Mouse (Mus musculus) hindbrain, postnatal 0 days (tissue): ENCODE data around the gene Hvcn1. TPM values are rescaled to one million over a fixed set of nuclear protein-coding genes. Genes with fewer than 3 reads are reported as not detected.
A peak's percentile ranks its signal among the peaks of the same experiment; 100 is the strongest.

ENCODE experiments used
- ATAC-seq: fragments of 200-750 bp; cut with Nextera tagmentation; 2 replicates; pipeline ENCODE4 v1.8.0; 2017; ENCODE audit warnings: mild to moderate bottlenecking, moderate TSS enrichment, moderate library complexity
- DNase-seq: peaks from one replicate; pipeline ENCODE4 v3.0.0-alpha.2; 2015; ENCODE audit warnings: low spot score
- H3K27ac ChIP-seq: fragments of 300-500 bp; sonication (generic); 2 replicates; pipeline ENCODE4 v1.5.1; 2014; ENCODE audit warnings: mild to moderate bottlenecking
- H3K27me3 ChIP-seq: fragments of 300-500 bp; sonication (generic); 2 replicates; pipeline ENCODE4 v1.6.1; 2014; ENCODE audit warnings: low read length, mixed read lengths; ENCODE audit not compliant: insufficient read depth
- H3K36me3 ChIP-seq: fragments of 300-500 bp; sonication (generic); 2 replicates; pipeline ENCODE4 v1.6.1; 2014; ENCODE audit warnings: low read length, mixed read lengths; ENCODE audit not compliant: insufficient read depth
- H3K4me1 ChIP-seq: fragments of 300-500 bp; sonication (generic); 2 replicates; pipeline ENCODE4 v1.6.1; 2014; ENCODE audit warnings: antibody characterized with exemption, low read length, mixed read lengths; ENCODE audit not compliant: insufficient read depth
- H3K4me2 ChIP-seq: fragments of 300-500 bp; sonication (generic); 2 replicates; pipeline ENCODE4 v1.6.1; 2014; ENCODE audit warnings: low read depth, mild to moderate bottlenecking, low read length, moderate library complexity, mixed read lengths
- H3K4me3 ChIP-seq: fragments of 300-500 bp; sonication (generic); 2 replicates; pipeline ENCODE4 v1.5.1; 2014; ENCODE audit warnings: low read length
- H3K9ac ChIP-seq: fragments of 300-500 bp; sonication (generic); replicated peaks from 2 replicates; pipeline ENCODE4 v1.6.1; 2014; ENCODE audit warnings: mild to moderate bottlenecking, low read length, moderate library complexity, mixed read lengths
- H3K9me3 ChIP-seq: fragments of 300-500 bp; sonication (generic); 2 replicates; pipeline ENCODE4 v1.6.1; 2016; ENCODE audit warnings: low read length, mixed read lengths
- CTCF ChIP-seq: IDR thresholded peaks from 2 replicates; pipeline ENCODE4 v1.5.1; 2016; ENCODE audit warnings: antibody characterized with exemption, control low read depth, low read depth
- WGBS: fragments of 180-500 bp; shearing (Covaris S2); extraction: QIAGEN DNeasy Blood & Tissue Kit; methylation state at CpG from one replicate; pipeline ENCODE4 v1.1.7; 2014; 5-methylcytosine and 5-hydroxymethylcytosine counted together
- polyA plus RNA-seq: library from polyadenylated mRNA; unstranded; fragments of >200 nt; fragmentation: Nextera tagmentation; extraction: Ambion mirVana; gene quantifications from 2 replicates; pipeline ENCODE4 v1.2.1, GENCODE M21; 2015
- total RNA-seq: library from RNA; depleted of rRNA; stranded (reverse); fragments of >200 nt; gene quantifications from 2 replicates; pipeline ENCODE4 v1.2.3, GENCODE M21; 2014; rRNA removed

Gene Hvcn1
- total and polyA plus RNA-seq, 2 experiments from 2014 or later: 0.94 to 1.7 TPM

DNA sequence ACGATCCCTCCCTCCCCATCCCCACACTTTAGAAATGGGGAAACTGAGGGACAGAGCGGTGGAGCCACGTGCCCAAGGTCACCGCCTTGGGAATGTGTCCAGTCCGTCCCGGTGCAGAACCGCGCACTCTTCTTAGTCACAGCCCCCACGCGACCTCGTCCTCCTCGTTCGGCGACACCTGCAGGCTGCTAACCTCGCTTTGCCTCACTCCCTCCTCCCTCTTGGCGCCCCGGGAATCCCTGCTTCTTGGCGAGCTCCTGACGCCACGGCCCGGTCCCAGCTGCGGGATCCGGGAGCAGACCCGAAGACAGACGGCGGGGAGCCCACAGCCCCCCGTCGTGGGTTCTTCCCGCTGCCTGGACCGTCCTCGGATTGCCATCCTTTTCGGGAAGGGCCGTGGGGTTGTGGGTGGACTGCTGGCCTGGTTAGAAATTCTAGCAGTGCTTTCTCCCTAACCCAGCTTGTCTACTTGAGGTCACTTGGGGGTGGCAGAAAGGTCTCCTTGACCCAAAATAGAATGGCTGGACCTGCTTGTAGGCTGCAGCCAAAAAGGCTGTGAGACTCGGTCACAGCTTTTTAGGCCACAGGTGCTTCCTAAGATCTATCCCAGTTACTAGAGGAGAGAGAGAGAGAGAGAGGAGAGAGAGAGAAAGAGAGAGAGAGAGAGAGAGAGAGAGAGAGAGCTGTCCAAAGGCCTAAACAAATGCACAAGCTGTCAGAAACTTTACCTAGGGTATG is 78.6 kb downstream of the Hvcn1 start:
- Histone ChIP-seq H3K4me1 (peaks cover 12% of the 10 kb centered on the region), H3K9ac (peak overlapping the region; percentile 88), H3K27me3 (no peaks in the 10 kb centered on the region), H3K36me3 (no peaks in the 10 kb centered on the region), H3K27ac (peak overlapping the region; percentile 93), H3K4me2 (peak overlapping the region; percentile 100), H3K9me3 (no peaks in the 10 kb centered on the region), H3K4me3 (peak overlapping the region; percentile 77)
- WGBS: under 1% methylated on average over 34 of the region's 34 CpGs
- DNase-seq (peak; percentile 55), ATAC-seq (peak; percentile 63)
- TF ChIP-seq CTCF: no peak; the same call in none of the 2 replicates

DNA sequence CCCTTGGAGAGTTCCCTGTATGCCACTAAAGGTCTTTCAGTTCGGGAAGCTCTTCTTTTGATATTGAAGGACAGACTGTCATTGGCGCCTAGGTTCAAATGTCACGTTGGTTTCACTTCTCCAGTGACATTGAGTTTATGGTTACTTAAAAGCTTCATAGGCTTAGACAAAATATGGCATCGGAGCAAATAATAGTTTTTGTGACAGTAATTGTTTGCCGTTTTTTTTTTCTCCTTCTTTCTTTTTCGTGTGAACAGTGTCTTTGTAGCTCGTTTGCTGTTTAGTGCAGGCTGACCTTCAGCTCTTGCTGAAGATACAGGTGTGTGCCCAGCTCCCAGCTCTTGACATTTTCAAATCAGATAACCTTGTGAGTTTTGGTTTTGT is 79.2 kb downstream of the Hvcn1 start:
- no peak overlapping the region for H3K27ac ChIP-seq
- H3K4me3 ChIP-seq: peak overlapping the region; percentile 77
- TF ChIP-seq CTCF: no peak
- peak overlapping the region; percentile 88; the same call in 1 of the 2 replicates for H3K9ac ChIP-seq
- no peaks in the 10 kb centered on the region for H3K36me3 ChIP-seq
- H3K4me2 ChIP-seq: peak overlapping the region; percentile 100
- no peaks in the 10 kb centered on the region for H3K9me3 ChIP-seq
- WGBS: 51% methylated on average over 7 of the region's 7 CpGs
- H3K27me3 ChIP-seq: no peaks in the 10 kb centered on the region
- DNase-seq: no peak
- no peak for ATAC-seq
- peaks cover 12% of the 10 kb centered on the region for H3K4me1 ChIP-seq

- ATAC-seq (no peak), DNase-seq (no peak)
- 82% methylated on average over 10 of the region's 10 CpGs for WGBS
- no peak for TF ChIP-seq CTCF
- peak overlapping the region; percentile 100 for H3K4me2 ChIP-seq
- H3K4me3 ChIP-seq: peak overlapping the region; percentile 77; the same call in 1 of the 2 replicates
- H3K4me1 ChIP-seq: peaks cover 13% of the 10 kb centered on the region
- H3K27me3 ChIP-seq: no peaks in the 10 kb centered on the region
- H3K27ac ChIP-seq: no peak overlapping the region
- no peaks in the 10 kb centered on the region for H3K36me3 ChIP-seq
- H3K9ac ChIP-seq: no peak overlapping the region
- no peaks in the 10 kb centered on the region for H3K9me3 ChIP-seq
Measured at GRCm38 (mm10) chr5:122286191-122286590, 79.6 kb downstream of the Hvcn1 start.

DNA sequence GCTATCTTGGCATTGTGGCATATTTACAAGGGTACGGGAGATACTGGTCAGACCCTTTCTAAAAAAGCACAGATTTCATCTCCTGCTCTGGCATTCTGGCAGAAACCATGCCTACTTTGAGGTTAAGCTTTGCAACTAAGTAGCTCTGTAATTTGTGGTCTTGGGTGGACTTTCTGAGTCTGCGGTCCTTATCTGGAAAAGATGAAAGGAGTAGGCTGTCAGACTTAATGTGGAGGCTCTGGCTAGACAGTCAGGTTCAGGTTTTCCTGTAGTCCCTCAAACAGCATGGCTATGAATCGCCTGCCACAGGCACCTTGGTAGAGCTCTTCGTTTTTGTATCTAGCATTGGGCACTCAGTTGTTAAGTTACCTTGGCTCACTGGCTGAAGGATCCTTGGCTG is 80.4 kb downstream of the Hvcn1 start:
- Histone ChIP-seq H3K4me3 (no peak overlapping the region), H3K9me3 (no peaks in the 10 kb centered on the region), H3K27ac (no peak overlapping the region), H3K9ac (no peak overlapping the region), H3K27me3 (no peaks in the 10 kb centered on the region), H3K4me1 (peaks cover 16% of the 10 kb centered on the region), H3K4me2 (no peak overlapping the region), H3K36me3 (no peaks in the 10 kb centered on the region)
- no peak for TF ChIP-seq CTCF
- ATAC-seq (no peak), DNase-seq (no peak)
- WGBS: 92% methylated on average over 4 of the region's 4 CpGs

GRCm38 (mm10) chr5:122288147-122288811 is 81.7 kb downstream of the Hvcn1 start:
- DNase-seq (no peak), ATAC-seq (no peak)
- TF ChIP-seq CTCF: no peak
- no peak overlapping the region for H3K4me2 ChIP-seq
- H3K27me3 ChIP-seq: no peaks in the 10 kb centered on the region
- peaks cover 16% of the 10 kb centered on the region for H3K4me1 ChIP-seq
- no peaks in the 10 kb centered on the region for H3K36me3 ChIP-seq
- no peak overlapping the region for H3K9ac ChIP-seq
- H3K4me3 ChIP-seq: no peak overlapping the region
- no peak overlapping the region for H3K27ac ChIP-seq
- H3K9me3 ChIP-seq: no peaks in the 10 kb centered on the region
- WGBS: 89% methylated on average over 4 of the region's 4 CpGs

GRCm38 (mm10) chr5:122291149-122291548 is 84.5 kb downstream of the Hvcn1 start:
- H3K9ac ChIP-seq: no peak overlapping the region
- H3K4me2 ChIP-seq: no peak overlapping the region
- WGBS: 44% methylated on average over 6 of the region's 6 CpGs
- DNase-seq (no peak), ATAC-seq (no peak)
- no peak overlapping the region for H3K27ac ChIP-seq
- H3K4me3 ChIP-seq: no peak overlapping the region
- peaks cover 11% of the 10 kb centered on the region; the same call in 1 of the 2 replicates for H3K4me1 ChIP-seq
- H3K36me3 ChIP-seq: no peaks in the 10 kb centered on the region
- H3K9me3 ChIP-seq: no peaks in the 10 kb centered on the region
- H3K27me3 ChIP-seq: no peaks in the 10 kb centered on the region
- TF ChIP-seq CTCF: no peak

Other genes starting within 250 kb of the Hvcn1 start
- gene Cux2, start 156.7 kb upstream of the Hvcn1 start, total RNA-seq: 35.4 and 46.6 TPM in 2 replicates
- gene Cux2, start 156.7 kb upstream of the Hvcn1 start, polyA plus RNA-seq: 15.2 and 16.6 TPM in 2 replicates
- not detected in 2 replicates for gene Myl2, start 105.9 kb upstream of the Hvcn1 start, total RNA-seq
- gene Myl2, start 105.9 kb upstream of the Hvcn1 start, polyA plus RNA-seq: 2.4 and 3.0 TPM in 2 replicates
- 0.04 and 0.16 TPM in 2 replicates for gene Ccdc63, start 66.0 kb upstream of the Hvcn1 start, total RNA-seq
- 0.23 TPM in 1 of 2 replicates, not detected in the other for gene Ccdc63, start 66.0 kb upstream of the Hvcn1 start, polyA plus RNA-seq
- 205 and 207 TPM in 2 replicates for gene Ppp1cc, start 48.5 kb upstream of the Hvcn1 start, total RNA-seq
- gene Ppp1cc, start 48.5 kb upstream of the Hvcn1 start, polyA plus RNA-seq: 177 and 184 TPM in 2 replicates
- 30.3 and 30.6 TPM in 2 replicates for gene Tctn1, start 57.7 kb downstream of the Hvcn1 start, total RNA-seq
- 6.5 TPM in 2 replicates for gene Tctn1, start 57.7 kb downstream of the Hvcn1 start, polyA plus RNA-seq
- 15.8 and 18.7 TPM in 2 replicates for gene Pptc7, start 77.6 kb downstream of the Hvcn1 start, total RNA-seq
- gene Pptc7, start 77.6 kb downstream of the Hvcn1 start, polyA plus RNA-seq: 6.9 and 7.2 TPM in 2 replicates
- gene Rad9b, start 147.4 kb downstream of the Hvcn1 start, total RNA-seq: 5.1 and 8.3 TPM in 2 replicates
- 14.0 and 15.0 TPM in 2 replicates for gene Rad9b, start 147.4 kb downstream of the Hvcn1 start, polyA plus RNA-seq
- gene Vps29, start 147.6 kb downstream of the Hvcn1 start, total RNA-seq: 90.5 and 111 TPM in 2 replicates
- gene Vps29, start 147.6 kb downstream of the Hvcn1 start, polyA plus RNA-seq: 344 and 353 TPM in 2 replicates
- 19.5 and 49.9 TPM in 2 replicates for gene Gpn3, start 165.1 kb downstream of the Hvcn1 start, total RNA-seq
- gene Gpn3, start 165.1 kb downstream of the Hvcn1 start, polyA plus RNA-seq: 43.0 and 44.3 TPM in 2 replicates
- 107 and 121 TPM in 2 replicates for gene Fam216a, start 165.6 kb downstream of the Hvcn1 start, total RNA-seq
- 138 and 140 TPM in 2 replicates for gene Fam216a, start 165.6 kb downstream of the Hvcn1 start, polyA plus RNA-seq
- 141 and 163 TPM in 2 replicates for gene Arpc3, start 185.1 kb downstream of the Hvcn1 start, total RNA-seq
- 133 and 144 TPM in 2 replicates for gene Arpc3, start 185.1 kb downstream of the Hvcn1 start, polyA plus RNA-seq
- 26.1 and 32.0 TPM in 2 replicates for gene Anapc7, start 214.9 kb downstream of the Hvcn1 start, total RNA-seq
- 44.0 and 44.6 TPM in 2 replicates for gene Anapc7, start 214.9 kb downstream of the Hvcn1 start, polyA plus RNA-seq